Mouse (Mus musculus): ENCODE measurements at regions not wholly inside any gene's neighbourhood (a gene's known extent, or its start where the extent isn't known, plus 50 kb on each side); places are given as distances from the start of the nearest gene placed in this dataset.

DNA sequence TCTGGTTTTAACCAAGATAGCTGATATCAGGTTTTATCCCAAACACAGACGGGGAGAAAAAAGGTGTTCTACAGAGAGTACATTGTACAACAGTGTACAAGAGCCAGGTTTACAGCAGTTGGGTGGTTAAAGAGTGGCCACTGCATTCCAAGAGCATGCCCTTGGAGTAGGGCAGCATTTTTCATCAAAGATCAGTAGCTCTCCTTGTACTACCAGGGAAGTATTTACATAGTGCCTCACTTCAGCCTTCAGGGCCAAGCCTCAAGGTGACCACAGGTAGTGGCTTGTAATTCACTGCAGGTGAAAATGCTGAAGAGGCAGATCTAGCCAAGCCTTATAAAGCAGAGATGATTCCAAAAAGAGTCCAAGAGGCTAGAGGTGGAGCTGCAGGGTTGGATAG lies 190.8 kb downstream of the Isl1 start:
- no peaks in the 10 kb centered on the region for H3K4me1 ChIP-seq (ENCODE audit: insufficient read depth, low read length)
- no peak for ATAC-seq (ENCODE audit: low FRiP score, low TSS enrichment)
- no peaks in the 10 kb centered on the region for H3K27me3 ChIP-seq (ENCODE audit: insufficient read depth, low read length)
- no peak overlapping the region for H3K4me3 ChIP-seq (ENCODE audit: low read length)
- H3K4me2 ChIP-seq (replicated peaks; ENCODE audit: low read depth, low read length) = no peak overlapping the region
- 94% methylated on average over 1 of the region's 1 CpGs for WGBS
- H3K9ac ChIP-seq (replicated peaks; ENCODE audit: low read length) = no peak overlapping the region
- no peaks in the 10 kb centered on the region for H3K36me3 ChIP-seq (ENCODE audit: insufficient read depth, low read length)
- no peaks in the 10 kb centered on the region for H3K9me3 ChIP-seq (ENCODE audit: low read length)
- H3K27ac ChIP-seq (ENCODE audit: low read length) = no peak overlapping the region

- Histone ChIP-seq H3K27ac (ENCODE audit: low read length) (no peak overlapping the region), H3K9ac (replicated peaks; ENCODE audit: low read length) (no peak overlapping the region), H3K27me3 (ENCODE audit: insufficient read depth, low read length) (no peaks in the 10 kb centered on the region), H3K4me1 (ENCODE audit: insufficient read depth, low read length) (no peaks in the 10 kb centered on the region), H3K4me2 (replicated peaks; ENCODE audit: low read depth, low read length) (no peak overlapping the region), H3K4me3 (ENCODE audit: low read length) (no peak overlapping the region), H3K9me3 (ENCODE audit: low read length) (no peaks in the 10 kb centered on the region), H3K36me3 (ENCODE audit: insufficient read depth, low read length) (no peaks in the 10 kb centered on the region)
- no peak for ATAC-seq (ENCODE audit: low FRiP score, low TSS enrichment)
- WGBS = 84% methylated on average over 7 of the region's 7 CpGs
These were observed 198.3 kb downstream of the Isl1 start for GRCm38 (mm10) chr13:116111032-116111808.

- no peaks in the 10 kb centered on the region for H3K27me3 ChIP-seq (ENCODE audit: insufficient read depth, low read length)
- H3K4me1 ChIP-seq (ENCODE audit: insufficient read depth, low read length) = no peaks in the 10 kb centered on the region
- no peak overlapping the region for H3K4me2 ChIP-seq (replicated peaks; ENCODE audit: low read depth, low read length)
- H3K4me3 ChIP-seq (ENCODE audit: low read length) = no peak overlapping the region
- no peak overlapping the region for H3K9ac ChIP-seq (replicated peaks; ENCODE audit: low read length)
- H3K36me3 ChIP-seq (ENCODE audit: insufficient read depth, low read length) = no peaks in the 10 kb centered on the region
- no peaks in the 10 kb centered on the region for H3K9me3 ChIP-seq (ENCODE audit: low read length)
- ATAC-seq (ENCODE audit: low FRiP score, low TSS enrichment) = no peak
- WGBS = 97% methylated on average over 2 of the region's 2 CpGs
- H3K27ac ChIP-seq (ENCODE audit: low read length) = no peak overlapping the region
These were observed 198.9 kb downstream of the Isl1 start for GRCm38 (mm10) chr13:116110578-116110977.

GRCm38 (mm10) chr13:116087541-116088308 lies 221.8 kb downstream of the Isl1 start:
- 70% methylated on average over 4 of the region's 4 CpGs for WGBS
- Histone ChIP-seq H3K9me3 (ENCODE audit: low read length) (no peaks in the 10 kb centered on the region), H3K4me2 (replicated peaks; ENCODE audit: low read depth, low read length) (no peak overlapping the region), H3K9ac (replicated peaks; ENCODE audit: low read length) (no peak overlapping the region), H3K27ac (ENCODE audit: low read length) (no peak overlapping the region), H3K27me3 (ENCODE audit: insufficient read depth, low read length) (no peaks in the 10 kb centered on the region), H3K4me1 (ENCODE audit: insufficient read depth, low read length) (no peaks in the 10 kb centered on the region), H3K36me3 (ENCODE audit: insufficient read depth, low read length) (no peaks in the 10 kb centered on the region), H3K4me3 (ENCODE audit: low read length) (no peak overlapping the region)
- no peak for ATAC-seq (ENCODE audit: low FRiP score, low TSS enrichment)

DNA sequence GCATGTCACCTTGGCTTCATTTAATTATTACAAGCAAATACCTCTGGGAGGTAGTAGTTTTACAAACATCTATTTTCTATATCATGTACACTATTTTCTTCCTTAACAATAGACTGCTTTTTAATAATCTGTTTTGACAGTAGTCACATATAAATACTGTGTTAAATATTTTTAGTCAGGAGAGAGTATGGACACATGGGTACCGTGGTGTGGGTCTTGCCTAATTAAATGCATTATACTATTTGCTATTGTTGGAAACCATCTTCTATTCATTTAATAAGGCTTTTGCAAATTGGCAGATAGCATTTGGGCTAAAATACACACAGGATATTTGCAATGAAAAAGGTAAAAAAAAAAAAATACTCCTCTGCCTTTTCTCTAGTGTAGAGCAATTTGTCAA lies 222.3 kb downstream of the Isl1 start:
- Histone ChIP-seq H3K36me3 (ENCODE audit: insufficient read depth, low read length) (no peaks in the 10 kb centered on the region), H3K4me3 (ENCODE audit: low read length) (no peak overlapping the region), H3K4me1 (ENCODE audit: insufficient read depth, low read length) (no peaks in the 10 kb centered on the region), H3K4me2 (replicated peaks; ENCODE audit: low read depth, low read length) (no peak overlapping the region), H3K27ac (ENCODE audit: low read length) (no peak overlapping the region), H3K9ac (replicated peaks; ENCODE audit: low read length) (no peak overlapping the region), H3K9me3 (ENCODE audit: low read length) (no peaks in the 10 kb centered on the region), H3K27me3 (ENCODE audit: insufficient read depth, low read length) (no peaks in the 10 kb centered on the region)
- ATAC-seq (ENCODE audit: low FRiP score, low TSS enrichment) = no peak
- WGBS = 87% methylated on average over 1 of the region's 1 CpGs

GRCm38 (mm10) chr13:116056976-116057647 lies 252.4 kb downstream of the Isl1 start:
- no peak overlapping the region for H3K9ac ChIP-seq (replicated peaks; ENCODE audit: low read length)
- 78% methylated on average over 5 of the region's 5 CpGs for WGBS
- no peaks in the 10 kb centered on the region for H3K4me1 ChIP-seq (ENCODE audit: insufficient read depth, low read length)
- no peaks in the 10 kb centered on the region for H3K27me3 ChIP-seq (ENCODE audit: insufficient read depth, low read length)
- H3K4me3 ChIP-seq (ENCODE audit: low read length) = no peak overlapping the region
- ATAC-seq (ENCODE audit: low FRiP score, low TSS enrichment) = no peak
- no peak overlapping the region for H3K4me2 ChIP-seq (replicated peaks; ENCODE audit: low read depth, low read length)
- no peaks in the 10 kb centered on the region for H3K9me3 ChIP-seq (ENCODE audit: low read length)
- H3K36me3 ChIP-seq (ENCODE audit: insufficient read depth, low read length) = no peaks in the 10 kb centered on the region
- H3K27ac ChIP-seq (ENCODE audit: low read length) = no peak overlapping the region

GRCm38 (mm10) chr13:116056112-116056652 lies 253.3 kb downstream of the Isl1 start:
- ATAC-seq (ENCODE audit: low FRiP score, low TSS enrichment) = no peak
- no peaks in the 10 kb centered on the region for H3K9me3 ChIP-seq (ENCODE audit: low read length)
- no peak overlapping the region for H3K4me2 ChIP-seq (replicated peaks; ENCODE audit: low read depth, low read length)
- H3K4me3 ChIP-seq (ENCODE audit: low read length) = no peak overlapping the region
- H3K27me3 ChIP-seq (ENCODE audit: insufficient read depth, low read length) = no peaks in the 10 kb centered on the region
- H3K4me1 ChIP-seq (ENCODE audit: insufficient read depth, low read length) = no peaks in the 10 kb centered on the region
- 67% methylated on average over 3 of the region's 3 CpGs for WGBS
- H3K36me3 ChIP-seq (ENCODE audit: insufficient read depth, low read length) = no peaks in the 10 kb centered on the region
- H3K27ac ChIP-seq (ENCODE audit: low read length) = no peak overlapping the region
- H3K9ac ChIP-seq (replicated peaks; ENCODE audit: low read length) = no peak overlapping the region

DNA sequence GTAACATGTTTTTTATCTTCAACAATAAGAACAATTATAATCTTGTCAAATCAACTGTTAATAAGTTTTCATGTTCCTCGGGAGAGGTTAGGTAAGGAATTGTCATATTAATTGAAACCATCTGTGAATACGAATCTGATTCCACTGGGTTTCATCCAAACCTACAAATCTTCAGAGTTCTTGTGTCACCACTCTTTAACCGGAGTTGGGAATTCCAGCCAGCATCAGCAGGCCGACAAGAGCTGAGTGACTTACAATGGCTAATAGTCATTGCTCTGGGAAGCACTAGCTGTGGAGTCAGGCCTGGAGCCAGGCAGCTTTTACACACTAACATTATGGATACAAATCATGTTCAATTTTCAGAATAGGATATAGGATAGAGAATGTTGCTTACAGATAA lies 273.3 kb downstream of the Isl1 start:
- Histone ChIP-seq H3K4me1 (ENCODE audit: insufficient read depth, low read length) (no peaks in the 10 kb centered on the region), H3K9me3 (ENCODE audit: low read length) (no peaks in the 10 kb centered on the region), H3K4me3 (ENCODE audit: low read length) (no peak overlapping the region), H3K36me3 (ENCODE audit: insufficient read depth, low read length) (no peaks in the 10 kb centered on the region), H3K27me3 (ENCODE audit: insufficient read depth, low read length) (no peaks in the 10 kb centered on the region), H3K9ac (replicated peaks; ENCODE audit: low read length) (no peak overlapping the region), H3K27ac (ENCODE audit: low read length) (no peak overlapping the region), H3K4me2 (replicated peaks; ENCODE audit: low read depth, low read length) (no peak overlapping the region)
- WGBS = 48% methylated on average over 4 of the region's 4 CpGs
- ATAC-seq (ENCODE audit: low FRiP score, low TSS enrichment) = no peak

GRCm38 (mm10) chr13:116030152-116030720 lies 279.3 kb downstream of the Isl1 start:
- Histone ChIP-seq H3K36me3 (ENCODE audit: insufficient read depth, low read length) (no peaks in the 10 kb centered on the region), H3K9ac (replicated peaks; ENCODE audit: low read length) (no peak overlapping the region), H3K4me1 (ENCODE audit: insufficient read depth, low read length) (no peaks in the 10 kb centered on the region), H3K4me2 (replicated peaks; ENCODE audit: low read depth, low read length) (no peak overlapping the region), H3K9me3 (ENCODE audit: low read length) (no peaks in the 10 kb centered on the region), H3K4me3 (ENCODE audit: low read length) (no peak overlapping the region), H3K27me3 (ENCODE audit: insufficient read depth, low read length) (no peaks in the 10 kb centered on the region), H3K27ac (ENCODE audit: low read length) (no peak overlapping the region)
- ATAC-seq (ENCODE audit: low FRiP score, low TSS enrichment) = no peak
- whole genome bisulfite sequencing = 65% methylated on average over 2 of the region's 2 CpGs
